Mouse (Mus musculus): ENCODE results near the gene Xpr1. TPM values are rescaled to one million over a fixed set of nuclear protein-coding genes. Genes with fewer than 3 reads are reported as not detected.

Xpr1 gene
- polyA plus RNA-seq, 1 experiment from 2014 or later, result 6.0 TPM

DNA sequence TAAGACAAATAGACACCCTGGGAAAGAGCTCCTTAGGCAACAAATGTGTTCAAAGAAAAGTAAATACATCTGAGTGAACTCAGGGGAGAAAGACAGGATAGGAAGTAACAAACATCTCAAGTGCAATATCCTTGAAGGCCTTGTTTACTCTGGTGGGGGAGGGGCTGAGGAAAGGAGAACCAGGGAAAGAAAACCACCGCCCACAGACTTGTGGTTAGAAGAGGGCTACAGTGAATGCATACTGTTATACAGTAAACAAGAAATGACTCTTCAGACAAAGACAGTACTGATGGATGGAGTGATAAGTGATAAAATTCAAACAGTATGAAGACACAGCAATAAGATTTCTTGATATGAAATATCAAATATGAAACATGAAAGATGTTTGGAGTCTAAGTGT is 95.0 kb downstream of the Xpr1 start:
- no peaks in the 10 kb centered on the region for H3K27me3 ChIP-seq (ENCODE audit: insufficient read depth, low read length)
- no peak overlapping the region for H3K27ac ChIP-seq
- TF ChIP-seq CTCF (IDR thresholded peaks at IDR 0.05; ENCODE audit: low read depth), result no peak
- no peak for ATAC-seq (replicated peaks; ENCODE audit: low FRiP score, low read depth)
- no peak overlapping the region for H3K9ac ChIP-seq (ENCODE audit: low read depth, low read length)
- no peaks in the 10 kb centered on the region for H3K9me3 ChIP-seq (replicated peaks; ENCODE audit: low read length)
- DNase-seq (ENCODE audit: low spot score), result peak; percentile 13
- no peaks in the 10 kb centered on the region for H3K4me1 ChIP-seq (replicated peaks; ENCODE audit: insufficient read depth, low read length)
- H3K4me2 ChIP-seq (ENCODE audit: low read length), result no peak overlapping the region
- WGBS, result 60% methylated on average over 1 of the region's 1 CpGs
- H3K36me3 ChIP-seq (ENCODE audit: insufficient read depth, low read length), result no peaks in the 10 kb centered on the region
- H3K4me3 ChIP-seq (replicated peaks; ENCODE audit: low read depth, low read length), result no peak overlapping the region

DNA sequence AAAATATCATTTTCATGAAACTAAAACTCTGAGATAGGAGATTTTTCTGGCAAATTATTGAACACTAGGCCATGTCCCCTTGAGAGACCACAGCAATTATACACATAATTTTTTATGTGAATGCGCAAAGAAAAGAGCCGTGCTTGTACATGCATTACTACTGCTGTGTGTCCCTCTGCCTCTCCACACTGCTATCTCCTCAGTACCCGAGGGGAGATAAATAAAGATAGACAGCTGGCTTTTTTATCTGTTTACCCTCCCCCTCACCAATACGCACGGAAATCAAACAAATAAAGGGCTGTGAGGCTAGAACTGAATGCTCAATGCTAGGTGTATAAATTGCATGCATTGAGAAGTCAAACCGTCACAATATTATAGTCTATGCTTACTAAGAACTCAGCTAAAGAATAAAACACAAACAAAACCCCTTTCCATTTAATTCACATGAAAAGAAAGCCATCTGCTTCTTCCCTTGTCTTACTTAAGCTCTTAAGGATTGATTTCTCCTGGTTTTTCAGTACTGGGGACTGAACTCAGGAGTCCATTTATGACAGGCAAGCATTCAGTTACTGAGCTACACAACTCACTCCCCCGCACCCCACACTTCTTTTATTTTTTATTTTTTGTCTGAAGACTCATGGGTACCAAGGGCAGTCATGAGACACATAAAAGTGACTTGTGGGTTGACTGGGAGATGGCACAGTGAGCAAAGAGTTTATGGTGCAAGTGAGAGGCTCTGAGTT is 97.0 kb downstream of the Xpr1 start:
- 65% methylated on average over 7 of the region's 7 CpGs for WGBS
- Histone ChIP-seq H3K4me2 (ENCODE audit: low read length) (no peak overlapping the region), H3K27ac (no peak overlapping the region), H3K27me3 (ENCODE audit: insufficient read depth, low read length) (no peaks in the 10 kb centered on the region), H3K36me3 (ENCODE audit: insufficient read depth, low read length) (no peaks in the 10 kb centered on the region), H3K9me3 (replicated peaks; ENCODE audit: low read length) (no peaks in the 10 kb centered on the region), H3K4me3 (replicated peaks; ENCODE audit: low read depth, low read length) (no peak overlapping the region), H3K9ac (ENCODE audit: low read depth, low read length) (no peak overlapping the region), H3K4me1 (replicated peaks; ENCODE audit: insufficient read depth, low read length) (no peaks in the 10 kb centered on the region)
- ATAC-seq (replicated peaks; ENCODE audit: low FRiP score, low read depth) (no peak), DNase-seq (ENCODE audit: low spot score) (no peak)
- no peak for TF ChIP-seq CTCF (IDR thresholded peaks at IDR 0.05; ENCODE audit: low read depth)

DNA sequence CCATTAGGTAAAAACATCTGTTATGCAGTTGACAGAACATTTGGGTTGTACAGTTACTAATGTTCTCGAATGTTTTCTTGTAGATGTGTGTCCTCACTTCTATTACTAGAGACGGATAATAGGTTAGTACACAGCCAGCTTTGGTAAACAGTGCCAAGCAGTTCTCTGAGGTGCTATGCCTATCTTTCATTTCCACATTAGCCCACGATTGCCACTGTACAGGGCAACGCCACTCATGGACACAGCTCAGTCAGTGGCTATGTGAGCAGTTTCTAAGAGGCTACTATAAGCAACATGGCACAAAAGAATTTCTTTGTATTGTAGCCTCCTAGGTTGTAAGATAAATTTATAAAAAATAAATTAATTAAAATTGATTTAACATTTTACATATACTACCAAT is 97.7 kb downstream of the Xpr1 start:
- Histone ChIP-seq H3K4me3 (replicated peaks; ENCODE audit: low read depth, low read length) (no peak overlapping the region), H3K9ac (ENCODE audit: low read depth, low read length) (no peak overlapping the region), H3K4me1 (replicated peaks; ENCODE audit: insufficient read depth, low read length) (no peaks in the 10 kb centered on the region), H3K36me3 (ENCODE audit: insufficient read depth, low read length) (no peaks in the 10 kb centered on the region), H3K9me3 (replicated peaks; ENCODE audit: low read length) (no peaks in the 10 kb centered on the region), H3K4me2 (ENCODE audit: low read length) (no peak overlapping the region), H3K27ac (no peak overlapping the region), H3K27me3 (ENCODE audit: insufficient read depth, low read length) (no peaks in the 10 kb centered on the region)
- ATAC-seq (replicated peaks; ENCODE audit: low FRiP score, low read depth) (no peak), DNase-seq (ENCODE audit: low spot score) (no peak)
- TF ChIP-seq CTCF (IDR thresholded peaks at IDR 0.05; ENCODE audit: low read depth), result no peak
- WGBS, result 85% methylated on average over 4 of the region's 4 CpGs

DNA sequence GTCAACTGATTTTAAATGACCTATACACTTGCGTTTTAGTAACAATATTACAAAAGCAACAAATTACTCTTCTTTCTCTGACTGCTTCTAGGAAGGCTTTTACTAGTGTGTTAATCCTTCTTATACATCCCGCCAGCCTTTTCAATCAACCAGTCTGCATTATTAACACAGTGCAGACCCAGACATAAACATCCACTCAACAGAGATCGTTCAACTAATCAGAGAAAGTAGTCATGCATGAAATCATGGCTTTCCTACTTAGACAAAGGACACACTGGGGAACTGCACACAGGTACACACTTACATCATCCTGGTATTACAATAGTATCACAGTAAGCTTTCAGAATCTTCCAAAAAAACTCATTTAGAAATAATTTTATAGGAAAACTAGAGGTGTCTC is 105.5 kb downstream of the Xpr1 start:
- WGBS, result 64% methylated on average over 3 of the region's 3 CpGs
- H3K27me3 ChIP-seq (ENCODE audit: insufficient read depth, low read length), result no peaks in the 10 kb centered on the region
- no peak overlapping the region for H3K4me3 ChIP-seq (replicated peaks; ENCODE audit: low read depth, low read length)
- TF ChIP-seq CTCF (IDR thresholded peaks at IDR 0.05; ENCODE audit: low read depth), result no peak
- H3K9me3 ChIP-seq (replicated peaks; ENCODE audit: low read length), result no peaks in the 10 kb centered on the region
- ATAC-seq (replicated peaks; ENCODE audit: low FRiP score, low read depth) (no peak), DNase-seq (ENCODE audit: low spot score) (no peak)
- no peak overlapping the region for H3K9ac ChIP-seq (ENCODE audit: low read depth, low read length)
- 0 out of 2 replicates have a peak, but pooled peaks cover 3% of the 10 kb centered on the region for H3K36me3 ChIP-seq (ENCODE audit: insufficient read depth, low read length)
- H3K27ac ChIP-seq, result no peak overlapping the region
- no peak overlapping the region for H3K4me2 ChIP-seq (ENCODE audit: low read length)
- no peaks in the 10 kb centered on the region for H3K4me1 ChIP-seq (replicated peaks; ENCODE audit: insufficient read depth, low read length)

DNA sequence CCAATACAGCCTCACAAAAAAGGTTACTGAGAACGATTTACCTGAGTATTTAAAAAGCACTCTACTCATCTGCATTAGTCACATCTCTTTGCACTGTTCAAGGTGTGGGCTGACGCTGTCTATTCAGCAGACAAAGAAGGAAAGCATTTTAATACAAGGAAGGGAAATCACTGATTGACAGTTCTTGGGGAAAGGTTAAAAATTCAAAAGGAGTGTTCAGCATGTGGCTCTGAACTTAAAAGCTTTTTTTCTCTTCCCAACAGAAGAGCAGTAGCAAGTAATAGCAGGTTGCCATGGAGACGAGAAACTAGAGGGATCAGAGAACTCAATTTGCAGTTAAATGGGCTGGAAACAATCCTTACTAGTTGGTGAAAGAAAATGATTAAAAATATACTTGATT is 110.3 kb downstream of the Xpr1 start:
- H3K4me2 ChIP-seq (ENCODE audit: low read length), result no peak overlapping the region
- peak; percentile 34 for DNase-seq (ENCODE audit: low spot score)
- no peak for TF ChIP-seq CTCF (IDR thresholded peaks at IDR 0.05; ENCODE audit: low read depth)
- ATAC-seq (replicated peaks; ENCODE audit: low FRiP score, low read depth), result no peak
- H3K27me3 ChIP-seq (ENCODE audit: insufficient read depth, low read length), result no peaks in the 10 kb centered on the region
- H3K4me3 ChIP-seq (replicated peaks; ENCODE audit: low read depth, low read length), result no peak overlapping the region
- H3K36me3 ChIP-seq (ENCODE audit: insufficient read depth, low read length), result no peaks in the 10 kb centered on the region
- no peak overlapping the region for H3K27ac ChIP-seq
- no peaks in the 10 kb centered on the region for H3K4me1 ChIP-seq (replicated peaks; ENCODE audit: insufficient read depth, low read length)
- 50% methylated on average over 3 of the region's 3 CpGs for WGBS
- H3K9ac ChIP-seq (ENCODE audit: low read depth, low read length), result no peak overlapping the region
- no peaks in the 10 kb centered on the region for H3K9me3 ChIP-seq (replicated peaks; ENCODE audit: low read length)

DNA sequence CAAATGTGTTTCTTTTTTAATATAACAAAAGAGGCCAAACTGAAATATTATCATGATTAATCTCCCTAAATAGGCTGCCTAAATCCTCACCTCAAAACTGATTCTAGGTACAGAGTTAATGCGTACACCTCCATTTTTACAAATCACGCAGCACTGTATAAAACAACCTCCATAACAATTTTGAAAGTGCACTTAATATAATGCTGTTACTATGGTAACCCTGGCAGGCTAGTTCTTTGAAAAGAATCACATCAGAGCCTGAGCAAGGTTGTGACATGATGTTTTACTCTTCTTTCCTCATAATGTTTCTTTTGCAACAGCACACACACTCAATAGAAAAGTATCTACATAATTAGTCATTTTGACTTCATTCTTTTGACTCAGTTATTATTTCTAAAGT is 113.8 kb downstream of the Xpr1 start:
- Histone ChIP-seq H3K36me3 (ENCODE audit: insufficient read depth, low read length) (no peaks in the 10 kb centered on the region), H3K27ac (no peak overlapping the region), H3K4me1 (replicated peaks; ENCODE audit: insufficient read depth, low read length) (no peaks in the 10 kb centered on the region), H3K4me2 (ENCODE audit: low read length) (no peak overlapping the region), H3K4me3 (replicated peaks; ENCODE audit: low read depth, low read length) (no peak overlapping the region), H3K27me3 (ENCODE audit: insufficient read depth, low read length) (no peaks in the 10 kb centered on the region), H3K9me3 (replicated peaks; ENCODE audit: low read length) (no peaks in the 10 kb centered on the region), H3K9ac (ENCODE audit: low read depth, low read length) (no peak overlapping the region)
- no peak for TF ChIP-seq CTCF (IDR thresholded peaks at IDR 0.05; ENCODE audit: low read depth)
- no peak for ATAC-seq (replicated peaks; ENCODE audit: low FRiP score, low read depth)
- WGBS, result 91% methylated on average over 2 of the region's 2 CpGs
- DNase-seq (ENCODE audit: low spot score), result no peak

DNA sequence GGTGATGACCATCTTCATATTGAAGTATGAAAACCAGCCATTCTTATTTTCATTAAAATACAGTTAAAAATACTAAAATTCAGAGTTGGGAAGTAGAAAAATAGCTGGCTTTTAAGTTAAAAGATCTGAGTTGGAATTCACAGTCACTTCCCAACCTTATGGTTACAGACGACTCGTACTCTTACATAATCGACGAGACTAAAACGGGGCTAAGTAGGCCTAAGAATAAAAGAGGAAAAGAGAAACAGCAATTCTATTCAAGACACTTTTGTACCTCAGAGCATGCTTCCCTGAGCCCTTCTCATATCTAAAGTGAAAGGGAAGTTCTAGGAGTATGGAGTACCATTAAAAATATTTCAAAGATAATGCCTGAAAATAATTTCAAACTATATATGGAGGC is 119.6 kb downstream of the Xpr1 start:
- Histone ChIP-seq H3K9ac (ENCODE audit: low read depth, low read length) (no peak overlapping the region), H3K27me3 (ENCODE audit: insufficient read depth, low read length) (no peaks in the 10 kb centered on the region)
- ATAC-seq (replicated peaks; ENCODE audit: low FRiP score, low read depth), result no peak

More for the DNA sequence above, 119.6 kb downstream of the Xpr1 start:
- Histone ChIP-seq H3K36me3 (ENCODE audit: insufficient read depth, low read length) (no peaks in the 10 kb centered on the region), H3K9me3 (replicated peaks; ENCODE audit: low read length) (no peaks in the 10 kb centered on the region), H3K27ac (no peak overlapping the region), H3K4me3 (replicated peaks; ENCODE audit: low read depth, low read length) (no peak overlapping the region), H3K4me1 (replicated peaks; ENCODE audit: insufficient read depth, low read length) (no peaks in the 10 kb centered on the region), H3K4me2 (ENCODE audit: low read length) (no peak overlapping the region)
- no peak for DNase-seq (ENCODE audit: low spot score)
- TF ChIP-seq CTCF (IDR thresholded peaks at IDR 0.05; ENCODE audit: low read depth), result no peak
- 94% methylated on average over 5 of the region's 5 CpGs for WGBS

Data from kidney, postnatal 0 days (tissue).